ENCODE assay signal across 8 mouse cellular contexts in genomic region chr3:142560296-142560948, GRCm38 (mm10). TPM values are rescaled to one million over a fixed set of nuclear protein-coding genes. Genes with fewer than 3 reads are reported as not detected.
A peak's percentile ranks its signal among the peaks of the same experiment; 100 is the strongest.
DNase-seq lines count a peak whose midpoint lies in the region; ATAC-seq and TF ChIP-seq lines count a peak whose summit lies in the region.

No protein-coding gene starts in this region.

- 24% methylated on average over 12 of the region's 12 CpGs for WGBS in forebrain, embryonic 10.5 days
- WGBS in heart, embryonic 15.5 days: 10% methylated on average over 12 of the region's 12 CpGs
- WGBS in liver, embryonic 13.5 days (ENCODE audit: insufficient replicate concordance): 3% methylated on average over 12 of the region's 12 CpGs
- WGBS in stomach, embryonic 15.5 days: 8% methylated on average over 12 of the region's 12 CpGs

- H3K9me3 ChIP-seq in CH12.LX (replicated peaks; ENCODE audit: low read length): no peaks in the 10 kb centered on the region
- no peaks in the 10 kb centered on the region for H3K9me3 ChIP-seq in forebrain, embryonic 10.5 days
- H3K9me3 ChIP-seq in heart, embryonic 15.5 days (replicated peaks): no peaks in the 10 kb centered on the region
- H3K9me3 ChIP-seq in liver, embryonic 13.5 days (replicated peaks): no peaks in the 10 kb centered on the region
- H3K9me3 ChIP-seq in stomach, embryonic 15.5 days: no peaks in the 10 kb centered on the region

- H3K79me2 ChIP-seq in CH12.LX (replicated peaks; ENCODE audit: control insufficient read depth, extremely low read depth, insufficient read depth, poor library complexity, severe bottlenecking): peaks cover 18% of the 10 kb centered on the region

- peak; percentile 99 for TF ChIP-seq EP300 in CH12.LX (IDR thresholded peaks at IDR 0.05; ENCODE audit: low read length)

- H3K4me2 ChIP-seq in CH12.LX (ENCODE audit: insufficient read depth, low read depth, poor library complexity, severe bottlenecking): peak overlapping the region; percentile 97
- H3K4me2 ChIP-seq in heart, embryonic 15.5 days: peak overlapping the region; percentile 74
- H3K4me2 ChIP-seq in liver, embryonic 13.5 days: peak overlapping the region; percentile 60
- H3K4me2 ChIP-seq in stomach, embryonic 15.5 days: peak overlapping the region; percentile 57

- in situ Hi-C loops in CH12.LX (cut with MboI; ENCODE audit: low pct_ligation_motif_present, low pct_unique_long_range_greater_than_20kb, low sequenced_read_pairs): loop anchor here (5.0 to 10.0 kb wide), 2 partner anchors 68 to 144 kb away; partner anchors contain the start of genes Gbp5 and Kyat3

- peak; percentile 98 for TF ChIP-seq RAD21 in CH12.LX (IDR thresholded peaks at IDR 0.05; ENCODE audit: low read depth, low read length)

- H3K27ac ChIP-seq in CH12.LX (ENCODE audit: insufficient read depth, low read depth): peak overlapping the region; percentile 94
- H3K27ac ChIP-seq in forebrain, embryonic 10.5 days: no peak overlapping the region
- peak overlapping the region; percentile 63 for H3K27ac ChIP-seq in heart, embryonic 15.5 days
- H3K27ac ChIP-seq in liver, embryonic 13.5 days: no peak overlapping the region
- H3K27ac ChIP-seq in stomach, embryonic 15.5 days: peak overlapping the region; percentile 57

- peak; percentile 72 for TF ChIP-seq POLR2A in CH12.LX (IDR thresholded peaks at IDR 0.05; ENCODE audit: low read depth, low read length)

- no peak; the same call in 1 of the 2 replicates for ATAC-seq in heart, embryonic 15.5 days (replicated peaks; ENCODE audit: insufficient number of reproducible peaks, insufficient read depth, low FRiP score, low read depth)
- peak; percentile 77 for ATAC-seq in liver, embryonic 13.5 days (ENCODE audit: low read depth)
- peak; percentile 71 for ATAC-seq in stomach, embryonic 15.5 days (ENCODE audit: insufficient read depth, low FRiP score, low read depth)

- DNase-seq in CH12.LX (ENCODE audit: extremely low read depth): peak; percentile 99
- peak; percentile 86 for DNase-seq in c-Kit-positive CD71-negative TER-119-negative erythroid progenitor cells, embryonic 14.5 days (ENCODE audit: low read depth)
- DNase-seq in forebrain, embryonic 10.5 days (ENCODE audit: extremely low spot score, low spot score): peak; percentile 81
- DNase-seq in kidney, postnatal 14 days: peak; percentile 91
- DNase-seq in liver, embryonic 13.5 days: peak; percentile 53
- DNase-seq in natural killer cell, adult 2 months (ENCODE audit: low spot score in 2 of 2): peak; percentile 88 to 90

- dilution Hi-C loops in CH12.LX (cut with MboI; ENCODE audit: extremely low pct_ligation_motif_present, extremely low pct_unique_long_range_greater_than_20kb, low sequenced_read_pairs): no loop called here

- H3K9ac ChIP-seq in CH12.LX (ENCODE audit: insufficient read depth, low read depth): peak overlapping the region; percentile 78
- H3K9ac ChIP-seq in heart, embryonic 15.5 days: peak overlapping the region; percentile 46
- H3K9ac ChIP-seq in liver, embryonic 13.5 days: peak overlapping the region; percentile 41; the same call in 1 of the 2 replicates
- H3K9ac ChIP-seq in stomach, embryonic 15.5 days: no peak overlapping the region

- no peaks in the 10 kb centered on the region for H3K27me3 ChIP-seq in CH12.LX (replicated peaks)
- no peaks in the 10 kb centered on the region for H3K27me3 ChIP-seq in forebrain, embryonic 10.5 days (ENCODE audit: poor library complexity, severe bottlenecking)
- H3K27me3 ChIP-seq in heart, embryonic 15.5 days: no peaks in the 10 kb centered on the region
- H3K27me3 ChIP-seq in liver, embryonic 13.5 days: no peaks in the 10 kb centered on the region
- H3K27me3 ChIP-seq in stomach, embryonic 15.5 days (replicated peaks): no peaks in the 10 kb centered on the region

- peaks cover 18 to 27% of the 10 kb centered on the region in 2 experiments for H3K36me3 ChIP-seq in CH12.LX (replicated peaks in 1 of 2; ENCODE audit: control insufficient read depth in 1 of 2, insufficient read depth in 1 of 2, low read length in 1 of 2)
- H3K36me3 ChIP-seq in forebrain, embryonic 10.5 days (replicated peaks): no peaks in the 10 kb centered on the region
- no peaks in the 10 kb centered on the region for H3K36me3 ChIP-seq in heart, embryonic 15.5 days
- H3K36me3 ChIP-seq in liver, embryonic 13.5 days: no peaks in the 10 kb centered on the region
- H3K36me3 ChIP-seq in stomach, embryonic 15.5 days: no peaks in the 10 kb centered on the region

- TF ChIP-seq CTCF in CH12.LX (conservative IDR thresholded peaks at IDR 0.05 in 1 of 2, IDR thresholded peaks at IDR 0.05 in 1 of 2; ENCODE audit: low read depth in 2 of 2, low read length in 2 of 2): peak; percentile 100

- peaks cover 12 to 37% of the 10 kb centered on the region in 2 experiments for H3K4me1 ChIP-seq in CH12.LX (ENCODE audit: control insufficient read depth in 1 of 2, insufficient read depth in 2 of 2)
- H3K4me1 ChIP-seq in forebrain, embryonic 10.5 days: peaks cover 11% of the 10 kb centered on the region
- 0 out of 2 replicates have a peak, but pooled peaks cover 3% of the 10 kb centered on the region for H3K4me1 ChIP-seq in heart, embryonic 15.5 days (replicated peaks)
- 0 out of 2 replicates have a peak, but pooled peaks cover 3% of the 10 kb centered on the region for H3K4me1 ChIP-seq in liver, embryonic 13.5 days (replicated peaks)
- H3K4me1 ChIP-seq in stomach, embryonic 15.5 days: peaks cover 6% of the 10 kb centered on the region; the same call in 1 of the 2 replicates

- H3K4me3 ChIP-seq in CH12.LX (replicated peaks in 1 of 3; ENCODE audit: low read depth in 2 of 3, low read length in 2 of 3, poor library complexity in 1 of 3): peak overlapping the region; percentile 55 to 69 (median 64)
- H3K4me3 ChIP-seq in forebrain, embryonic 10.5 days: peak overlapping the region; percentile 43
- peak overlapping the region; percentile 59 for H3K4me3 ChIP-seq in heart, embryonic 15.5 days
- peak overlapping the region; percentile 49 for H3K4me3 ChIP-seq in liver, embryonic 13.5 days (replicated peaks)
- H3K4me3 ChIP-seq in stomach, embryonic 15.5 days (replicated peaks): peak overlapping the region; percentile 43

TF ChIP-seq in CH12.LX, 34 proteins besides CTCF, POLR2A, EP300 and RAD21 (continues in another document):
- TF ChIP-seq TCF12 (IDR thresholded peaks at IDR 0.05; ENCODE audit: low read depth, low read length): peak; percentile 92
- peak; percentile 100 for TF ChIP-seq SMC3 (IDR thresholded peaks at IDR 0.05; ENCODE audit: low read depth, low read length)
- no peak for TF ChIP-seq ZKSCAN1 (IDR thresholded peaks at IDR 0.05; ENCODE audit: borderline replicate concordance, low read depth, low read length)
- TF ChIP-seq CHD2 (IDR thresholded peaks at IDR 0.05; ENCODE audit: low read length): peak; percentile 89
- no peak for TF ChIP-seq PAX5 (IDR thresholded peaks at IDR 0.05; ENCODE audit: low read length)
- TF ChIP-seq MEF2A (IDR thresholded peaks at IDR 0.05; ENCODE audit: borderline replicate concordance, low read depth, low read length): peak; percentile 90
- peak; percentile 99 for TF ChIP-seq ETS1 (conservative IDR thresholded peaks at IDR 0.05; ENCODE audit: low read depth, low read length)
- peak; percentile 80; the same call in 1 of the 2 replicates for TF ChIP-seq E2F4 (IDR thresholded peaks at IDR 0.05; ENCODE audit: insufficient replicate concordance, low read depth, low read length)
- TF ChIP-seq JUND (conservative IDR thresholded peaks at IDR 0.05; ENCODE audit: low read depth, low read length): peak; percentile 95
- TF ChIP-seq USF2 (conservative IDR thresholded peaks at IDR 0.05; ENCODE audit: low read depth, low read length): no peak; the same call in 1 of the 2 replicates
- TF ChIP-seq CHD1 (IDR thresholded peaks at IDR 0.05; ENCODE audit: low read depth, low read length): peak; percentile 94

RNA-seq across cellular contexts. Expression of gene Gbp3, which starts 0.6 kb away (rescaled TPM):
- total RNA-seq in CH12.LX (2012; rRNA removed): 80.8 and 91.4 TPM in 2 replicates
- total RNA-seq in CH12.LX (2014; rRNA removed): 89.0 and 99.1 TPM in 2 replicates
- 90.6 and 111 TPM in 2 replicates for polyA plus RNA-seq in CH12.LX (2012; ENCODE audit: insufficient read length, low read depth)
- 0.21 and 0.33 TPM in 2 replicates for polyA plus RNA-seq in forebrain, embryonic 10.5 days (2016; fragmentation: Nextera tagmentation; extraction: Ambion mirVana)
- 1.8 and 3.0 TPM in 2 replicates for polyA plus RNA-seq in heart, embryonic 15.5 days (2015; fragmentation: Nextera tagmentation; extraction: Ambion mirVana)
- polyA plus RNA-seq in liver, embryonic 13.5 days (2015; fragmentation: Nextera tagmentation; extraction: Ambion mirVana): 1.2 and 1.6 TPM in 2 replicates
- 1.6 and 2.2 TPM in 2 replicates for polyA plus RNA-seq in stomach, embryonic 15.5 days (2015; fragmentation: Nextera tagmentation; extraction: Ambion mirVana)

RNA-seq across cellular contexts. Expression of gene Gbp7, which starts 30.3 kb away (rescaled TPM):
- total RNA-seq in CH12.LX (2012; rRNA removed) (5.7 and 8.1 TPM in 2 replicates), CH12.LX (2014; rRNA removed) (2.7 and 2.8 TPM in 2 replicates)
- polyA plus RNA-seq in CH12.LX (2012; ENCODE audit: insufficient read length, low read depth): 2.5 and 2.7 TPM in 2 replicates
- polyA plus RNA-seq in forebrain, embryonic 10.5 days (2016; fragmentation: Nextera tagmentation; extraction: Ambion mirVana): 0.76 and 0.79 TPM in 2 replicates
- 3.5 and 5.9 TPM in 2 replicates for polyA plus RNA-seq in heart, embryonic 15.5 days (2015; fragmentation: Nextera tagmentation; extraction: Ambion mirVana)
- polyA plus RNA-seq in liver, embryonic 13.5 days (2015; fragmentation: Nextera tagmentation; extraction: Ambion mirVana): 3.1 and 3.2 TPM in 2 replicates
- 5.4 and 5.5 TPM in 2 replicates for polyA plus RNA-seq in stomach, embryonic 15.5 days (2015; fragmentation: Nextera tagmentation; extraction: Ambion mirVana)

RNA-seq across cellular contexts. Expression of gene Gbp2b, which starts 34.2 kb away (rescaled TPM):
- total RNA-seq in CH12.LX (2012; rRNA removed): 0.04 and 0.08 TPM in 2 replicates
- total RNA-seq in CH12.LX (2014; rRNA removed): 0.55 and 0.74 TPM in 2 replicates
- 0.41 and 0.55 TPM in 2 replicates for polyA plus RNA-seq in CH12.LX (2012; ENCODE audit: insufficient read length, low read depth)
- not detected in 2 replicates for polyA plus RNA-seq in forebrain, embryonic 10.5 days (2016; fragmentation: Nextera tagmentation; extraction: Ambion mirVana)
- not detected in 2 replicates for polyA plus RNA-seq in heart, embryonic 15.5 days (2015; fragmentation: Nextera tagmentation; extraction: Ambion mirVana)
- polyA plus RNA-seq in liver, embryonic 13.5 days (2015; fragmentation: Nextera tagmentation; extraction: Ambion mirVana): not detected in 2 replicates
- 0.08 TPM in 1 of 2 replicates, not detected in the other for polyA plus RNA-seq in stomach, embryonic 15.5 days (2015; fragmentation: Nextera tagmentation; extraction: Ambion mirVana)

RNA-seq across cellular contexts. Expression of gene Gbp2, which starts 60.0 kb away (rescaled TPM):
- total RNA-seq in CH12.LX (2012; rRNA removed): 13.3 and 22.5 TPM in 2 replicates
- total RNA-seq in CH12.LX (2014; rRNA removed): 48.4 and 51.1 TPM in 2 replicates
- 36.5 and 42.6 TPM in 2 replicates for polyA plus RNA-seq in CH12.LX (2012; ENCODE audit: insufficient read length, low read depth)
- 0.11 TPM in 1 of 2 replicates, not detected in the other for polyA plus RNA-seq in forebrain, embryonic 10.5 days (2016; fragmentation: Nextera tagmentation; extraction: Ambion mirVana)
- polyA plus RNA-seq in heart, embryonic 15.5 days (2015; fragmentation: Nextera tagmentation; extraction: Ambion mirVana): 2.2 and 3.4 TPM in 2 replicates
- polyA plus RNA-seq in liver, embryonic 13.5 days (2015; fragmentation: Nextera tagmentation; extraction: Ambion mirVana): 2.1 and 2.6 TPM in 2 replicates
- 3.9 and 4.9 TPM in 2 replicates for polyA plus RNA-seq in stomach, embryonic 15.5 days (2015; fragmentation: Nextera tagmentation; extraction: Ambion mirVana)

Comparison
In these comparisons a context has a peak if more than half of its experiments do, and no peak if none do; other contexts are left out.
1. H3K27ac ChIP-seq: peak in CH12.LX (single experiment), heart, embryonic 15.5 days (single experiment) and stomach, embryonic 15.5 days (single experiment); none in forebrain, embryonic 10.5 days (single experiment) and liver, embryonic 13.5 days (single experiment).
2. RNA of gene Gbp3, which starts 0.6 kb away (polyA plus RNA-seq): 90.6 to 111 TPM in CH12.LX; 1.8 to 3.0 TPM in heart, embryonic 15.5 days, 1.6 to 2.2 TPM in stomach, embryonic 15.5 days, 1.2 to 1.6 TPM in liver, embryonic 13.5 days and 0.21 to 0.33 TPM in forebrain, embryonic 10.5 days; every median in the first group is over 10 times any median in the second.
3. Peak in every context shown above with its lines, with median percentiles within 50 percentile points of each other: DNase-seq, H3K4me2 ChIP-seq and H3K4me3 ChIP-seq.